Mouse (Mus musculus) layer of hippocampus, postnatal 25 days (tissue): ENCODE results near the gene Ism2. TPM values are rescaled to one million over a fixed set of nuclear protein-coding genes. Genes with fewer than 3 reads are reported as not detected.

Source experiments
- DNase-seq, 2 experiments: peaks; one replicate each; pipeline ENCODE4 v3.0.0; 2022; ENCODE audit warnings: mixed read lengths in 2 of 2, low spot score in 1 of 2; ENCODE audit errors: extremely low spot score in 1 of 2
- microRNA-seq, 2 experiments: library from miRNA; unstranded; fragments of <30 nt; microRNA quantifications; one replicate each; pipeline ENCODE4 v1.2.0; 2021
- total RNA-seq, 2 experiments: library from RNA; stranded (reverse); gene quantifications; 2 replicates each; pipeline ENCODE4 v1.2.3; 2021

Gene Ism2
- total RNA-seq, 2 experiments from 2014 or later = 0.25 to 0.70 TPM

GRCm38 (mm10) chr12:87250161-87250560 lies 49.3 kb downstream of the Ism2 start:
- DNase-seq = no peak

- DNase-seq = no peak
Observed at GRCm38 (mm10) chr12:87238632-87239031, 60.9 kb downstream of the Ism2 start, which contains the start of gene Noxred1. Noxred1 (minus strand) TSS chr12:87238732.

DNA sequence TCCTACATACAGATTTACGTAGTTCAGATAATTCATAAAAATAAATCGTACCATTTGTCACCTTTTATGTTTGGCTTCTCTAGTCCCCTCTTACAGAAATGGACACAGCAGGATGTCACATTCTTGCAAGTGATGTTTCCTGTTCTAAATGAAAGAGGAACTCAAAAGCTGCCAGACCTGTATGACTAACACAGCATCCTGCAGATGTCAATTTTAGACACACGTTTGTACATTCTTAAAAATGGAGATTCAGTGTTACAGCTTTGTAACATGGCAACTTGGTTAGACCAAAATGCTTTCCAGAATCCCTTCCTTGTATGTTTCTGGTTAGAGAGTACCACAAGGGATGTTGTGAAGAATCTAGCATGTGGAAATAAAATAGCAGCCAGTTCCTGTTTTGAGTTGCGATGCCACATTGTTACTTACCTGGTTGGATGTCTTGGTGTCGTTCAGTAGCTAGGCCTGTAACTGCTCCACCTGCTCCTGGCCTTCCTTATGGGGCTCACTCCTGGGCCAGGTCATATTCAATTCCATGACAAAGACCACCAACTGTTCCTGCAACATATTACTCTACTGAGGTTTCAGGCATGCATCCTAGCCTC lies 62.5 kb downstream of the Ism2 start:
- no peak for DNase-seq

DNA sequence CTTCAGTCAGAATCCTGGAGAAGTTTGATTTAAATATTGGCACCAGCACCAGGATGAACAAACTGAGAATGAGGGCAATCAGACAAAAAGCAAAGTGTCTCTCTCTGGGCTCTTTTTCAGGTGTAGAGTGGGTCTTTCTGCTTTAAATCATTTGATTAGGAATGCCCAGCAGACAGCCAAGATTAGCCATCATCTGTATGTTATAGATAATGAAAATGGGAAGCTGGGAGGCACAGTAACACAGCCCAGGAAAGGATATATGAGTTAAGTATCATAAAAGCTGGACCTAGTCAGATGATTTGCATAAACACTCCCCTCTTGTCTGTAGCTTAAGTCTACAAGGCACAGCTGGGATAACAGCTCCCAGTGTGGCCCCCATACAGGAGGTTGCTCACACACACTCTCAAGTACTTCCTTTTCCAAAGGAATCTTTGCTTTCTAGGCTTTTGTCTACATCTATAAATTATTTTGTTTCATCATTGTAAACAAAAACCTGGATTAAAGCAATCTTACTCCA lies 69.1 kb downstream of the Ism2 start:
- no peak for DNase-seq

DNA sequence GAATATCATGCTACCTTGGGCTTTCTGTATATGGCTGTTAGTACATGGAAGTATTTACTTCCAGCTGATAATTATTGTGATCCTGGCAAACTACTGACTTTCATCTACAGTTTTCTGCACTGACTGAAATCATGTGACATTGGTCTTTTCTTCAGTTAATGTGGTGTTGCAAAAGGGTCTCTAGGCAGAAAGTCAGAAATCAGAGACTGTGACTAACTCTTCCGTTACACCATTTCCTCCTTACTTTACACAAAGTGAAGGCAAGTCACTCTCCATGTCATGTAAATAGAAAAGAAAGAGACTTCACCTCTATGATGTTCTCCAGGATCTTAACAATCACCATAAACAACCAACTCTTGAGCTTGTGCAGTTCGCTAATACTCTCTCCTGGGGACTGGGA lies 69.9 kb downstream of the Ism2 start:
- no peak for DNase-seq

Small RNAs within 50 kb of the gene (microRNA-seq; reads per million reads assigned to microRNA genes)
- 0 reads per million in 2 experiments for gene Gm47293

Other genes starting within 250 kb of the Ism2 start
- 1 to 10 TPM; 2.0 to 2.2 TPM for gene Ngb, start 197.2 kb downstream of the Ism2 start, total RNA-seq
- gene Gstz1, start 152.5 kb downstream of the Ism2 start, total RNA-seq = 10 to 100 TPM; 45.3 to 47.7 TPM
- 10 to 100 TPM; 17.5 to 19.2 TPM for gene Pomt2, start 151.7 kb downstream of the Ism2 start, total RNA-seq
- gene Samd15, start 100.0 kb downstream of the Ism2 start, total RNA-seq = 1 to 10 TPM; 2.2 to 3.9 TPM
- gene Tmed8, start 99.3 kb downstream of the Ism2 start, total RNA-seq = 10 to 100 TPM; 27.6 to 28.9 TPM
- gene Noxred1, start 61.0 kb downstream of the Ism2 start, total RNA-seq = 1 to 10 TPM; 1.6 to 1.7 TPM
- 10 to 100 TPM; 53.9 to 59.5 TPM for gene Vipas39, start 33.4 kb downstream of the Ism2 start, total RNA-seq
- gene Ahsa1, start 33.2 kb downstream of the Ism2 start, total RNA-seq = 100 to 1,000 TPM; 167 to 194 TPM
- 10 to 100 TPM; 30.8 to 41.6 TPM for gene Sptlc2, start 88.7 kb upstream of the Ism2 start, total RNA-seq
- gene Slirp, start 144.2 kb upstream of the Ism2 start, total RNA-seq = 100 to 1,000 TPM in 1 of 2 experiments, 10 to 100 TPM in 1; 98.9 to 101 TPM
- 10 to 100 TPM; 17.3 to 20.9 TPM for gene Alkbh1, start 144.3 kb upstream of the Ism2 start, total RNA-seq
- gene Snw1, start 172.6 kb upstream of the Ism2 start, total RNA-seq = 10 to 100 TPM; 60.3 to 68.2 TPM
- gene Gm5788, start 195.0 kb upstream of the Ism2 start, total RNA-seq = not detected
- not detected for gene Gm8300, start 214.6 kb upstream of the Ism2 start, total RNA-seq